In the genomic region with DNA sequence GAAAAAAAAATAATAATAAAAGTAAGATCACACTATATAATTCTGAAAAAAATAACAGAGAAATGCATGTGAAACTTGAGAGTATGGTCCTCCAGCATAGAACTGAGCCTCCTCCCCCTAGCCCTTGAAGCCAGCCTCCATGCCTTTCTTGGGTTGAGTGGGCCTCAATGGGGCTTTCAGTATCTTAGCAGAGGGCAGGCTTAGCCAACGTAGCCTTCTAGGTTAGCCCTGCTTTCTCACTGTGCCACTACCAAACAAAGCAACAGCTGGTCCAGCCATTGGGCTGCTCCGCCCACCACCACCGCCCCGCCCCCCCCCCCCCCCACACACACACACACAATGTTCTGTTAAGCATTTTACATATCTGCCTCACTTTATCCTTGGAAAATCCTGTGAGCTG, we compare ENCODE assay signal across 20 mouse cellular contexts. TPM values are rescaled to one million over a fixed set of nuclear protein-coding genes. Genes with fewer than 3 reads are reported as not detected.
A peak's percentile ranks its signal among the peaks of the same experiment; 100 is the strongest.
DNase-seq lines count a peak whose midpoint lies in the region; ATAC-seq lines count a peak whose summit lies in the region.
"Had no signal": no experiment of that assay in that cellular context is flagged by ENCODE, and none has a peak within 500 bp of the region (broad histone marks: within the 10 kb centered on the region; RNA-seq: fewer than 3 reads in every experiment).

No protein-coding gene starts in this region.

- no peak overlapping the region for H3K9ac ChIP-seq in hindbrain, embryonic 16.5 days (ENCODE audit: low read depth, low read length)
- no peak overlapping the region for H3K9ac ChIP-seq in hindbrain, embryonic 12.5 days
- H3K9ac ChIP-seq in embryonic facial prominence, embryonic 11.5 days (replicated peaks; ENCODE audit: low read length), result no peak overlapping the region
- H3K9ac ChIP-seq in midbrain, embryonic 12.5 days (replicated peaks), result no peak overlapping the region
- H3K9ac ChIP-seq: forebrain, embryonic 15.5 days; hindbrain, embryonic 13.5 days; liver, postnatal 0 days; neural tube, embryonic 13.5 days had no signal

- no peak overlapping the region for H3K4me2 ChIP-seq in hindbrain, embryonic 16.5 days (ENCODE audit: low read length)
- no peak overlapping the region for H3K4me2 ChIP-seq in hindbrain, embryonic 12.5 days (replicated peaks)
- H3K4me2 ChIP-seq in embryonic facial prominence, embryonic 11.5 days (ENCODE audit: low read depth, low read length), result no peak overlapping the region
- no peak overlapping the region for H3K4me2 ChIP-seq in midbrain, embryonic 12.5 days (replicated peaks)
- H3K4me2 ChIP-seq: forebrain, embryonic 15.5 days; hindbrain, embryonic 13.5 days; neural tube, embryonic 13.5 days had no signal

- H3K4me3 ChIP-seq in hindbrain, embryonic 16.5 days (ENCODE audit: low read length), result no peak overlapping the region
- no peak overlapping the region for H3K4me3 ChIP-seq in hindbrain, embryonic 12.5 days
- H3K4me3 ChIP-seq in embryonic facial prominence, embryonic 10.5 days, result no peak overlapping the region
- H3K4me3 ChIP-seq in embryonic facial prominence, embryonic 11.5 days (ENCODE audit: low read depth, low read length), result no peak overlapping the region
- no peak overlapping the region for H3K4me3 ChIP-seq in midbrain, embryonic 12.5 days
- H3K4me3 ChIP-seq: forebrain, embryonic 15.5 days; heart, embryonic 10.5 days; hindbrain, embryonic 13.5 days; neural tube, embryonic 13.5 days had no signal

- WGBS in hindbrain, embryonic 16.5 days, result 37% methylated on average over 4 of the region's 4 CpGs
- 23% methylated on average over 3 of the region's 4 CpGs for WGBS in hindbrain, embryonic 12.5 days
- WGBS in embryonic facial prominence, embryonic 10.5 days, result 60% methylated on average over 4 of the region's 4 CpGs
- 50% methylated on average over 4 of the region's 4 CpGs for WGBS in embryonic facial prominence, embryonic 11.5 days
- 17% methylated on average over 4 of the region's 4 CpGs for WGBS in midbrain, embryonic 12.5 days

- no peak for DNase-seq in embryonic facial prominence, embryonic 10.5 days (ENCODE audit: low spot score)
- DNase-seq in embryonic facial prominence, embryonic 11.5 days (ENCODE audit: low spot score), result no peak
- no peak for DNase-seq in thymus, postnatal 25 days
- DNase-seq in cerebellum, adult 18-20 months, result no peak
- DNase-seq: adrenal gland, adult 8-10 months; cerebellum, adult 9-10 months; liver, postnatal 0 days; lung, postnatal 10 days; right cerebral cortex, postnatal 4 days; thymus, adult 2 months had no signal

- H3K36me3 ChIP-seq in hindbrain, embryonic 16.5 days (ENCODE audit: control insufficient read depth, insufficient read depth, low read length), result no peaks in the 10 kb centered on the region
- H3K36me3 ChIP-seq in hindbrain, embryonic 12.5 days, result no peaks in the 10 kb centered on the region
- no peaks in the 10 kb centered on the region for H3K36me3 ChIP-seq in embryonic facial prominence, embryonic 10.5 days (replicated peaks)
- H3K36me3 ChIP-seq in embryonic facial prominence, embryonic 11.5 days (replicated peaks; ENCODE audit: control insufficient read depth, insufficient read depth, low read depth, low read length), result no peaks in the 10 kb centered on the region
- no peaks in the 10 kb centered on the region for H3K36me3 ChIP-seq in midbrain, embryonic 12.5 days
- H3K36me3 ChIP-seq: forebrain, embryonic 15.5 days; heart, embryonic 10.5 days; hindbrain, embryonic 13.5 days; neural tube, embryonic 13.5 days had no signal

- H3K4me1 ChIP-seq in hindbrain, embryonic 16.5 days (ENCODE audit: control insufficient read depth, insufficient read depth, low read depth, low read length), result no peaks in the 10 kb centered on the region
- H3K4me1 ChIP-seq in hindbrain, embryonic 12.5 days, result peaks cover 9% of the 10 kb centered on the region; the same call in 1 of the 2 replicates
- peaks cover 33% of the 10 kb centered on the region for H3K4me1 ChIP-seq in embryonic facial prominence, embryonic 10.5 days
- 0 out of 2 replicates have a peak, but pooled peaks cover 4% of the 10 kb centered on the region for H3K4me1 ChIP-seq in embryonic facial prominence, embryonic 11.5 days (ENCODE audit: control insufficient read depth, insufficient read depth, low read length)
- H3K4me1 ChIP-seq in midbrain, embryonic 12.5 days, result peaks cover 19% of the 10 kb centered on the region

- ATAC-seq in hindbrain, embryonic 16.5 days, result peak; percentile 56; the same call in 1 of the 2 replicates
- no peak for ATAC-seq in hindbrain, embryonic 12.5 days (ENCODE audit: low FRiP score)
- ATAC-seq in embryonic facial prominence, embryonic 11.5 days (replicated peaks; ENCODE audit: insufficient number of reproducible peaks, low FRiP score, low TSS enrichment, low read depth), result 0 out of 2 replicates have a peak, but pooled peaks have one; percentile 57
- ATAC-seq in midbrain, embryonic 12.5 days (ENCODE audit: low FRiP score, low read depth), result peak; percentile 67
- ATAC-seq: forebrain, embryonic 15.5 days; intestine, embryonic 16.5 days; liver, postnatal 0 days had no signal

- no peaks in the 10 kb centered on the region for H3K27me3 ChIP-seq in hindbrain, embryonic 16.5 days (replicated peaks; ENCODE audit: control insufficient read depth, insufficient read depth, low read length)
- no peaks in the 10 kb centered on the region for H3K27me3 ChIP-seq in hindbrain, embryonic 12.5 days
- H3K27me3 ChIP-seq in embryonic facial prominence, embryonic 10.5 days (replicated peaks; ENCODE audit: low read depth, poor library complexity, severe bottlenecking), result no peaks in the 10 kb centered on the region
- no peaks in the 10 kb centered on the region for H3K27me3 ChIP-seq in embryonic facial prominence, embryonic 11.5 days (ENCODE audit: control insufficient read depth, insufficient read depth, low read length)
- H3K27me3 ChIP-seq in midbrain, embryonic 12.5 days, result peaks cover 8% of the 10 kb centered on the region; the same call in 1 of the 2 replicates
- H3K27me3 ChIP-seq: forebrain, embryonic 15.5 days; hindbrain, embryonic 13.5 days; neural tube, embryonic 13.5 days had no signal

- no peaks in the 10 kb centered on the region; the same call in 1 of the 2 replicates for H3K9me3 ChIP-seq in hindbrain, embryonic 16.5 days (ENCODE audit: control insufficient read depth, low read length)
- H3K9me3 ChIP-seq in hindbrain, embryonic 12.5 days (replicated peaks), result 0 out of 2 replicates have a peak, but pooled peaks cover 4% of the 10 kb centered on the region
- no peaks in the 10 kb centered on the region; the same call in 1 of the 2 replicates for H3K9me3 ChIP-seq in embryonic facial prominence, embryonic 10.5 days
- no peaks in the 10 kb centered on the region for H3K9me3 ChIP-seq in embryonic facial prominence, embryonic 11.5 days (replicated peaks; ENCODE audit: control insufficient read depth, low read length)
- H3K9me3 ChIP-seq in midbrain, embryonic 12.5 days, result peaks cover 8% of the 10 kb centered on the region; the same call in 1 of the 2 replicates
- H3K9me3 ChIP-seq: forebrain, embryonic 15.5 days; heart, embryonic 10.5 days had no signal

- H3K27ac ChIP-seq in hindbrain, embryonic 16.5 days (ENCODE audit: low read depth, low read length), result no peak overlapping the region
- no peak overlapping the region for H3K27ac ChIP-seq in hindbrain, embryonic 12.5 days
- H3K27ac ChIP-seq in embryonic facial prominence, embryonic 10.5 days (replicated peaks), result peak overlapping the region; percentile 53; the same call in 1 of the 2 replicates
- H3K27ac ChIP-seq in embryonic facial prominence, embryonic 11.5 days (replicated peaks; ENCODE audit: low read depth, low read length), result no peak overlapping the region
- H3K27ac ChIP-seq in midbrain, embryonic 12.5 days (replicated peaks), result no peak overlapping the region
- H3K27ac ChIP-seq: forebrain, embryonic 15.5 days; heart, embryonic 10.5 days; hindbrain, embryonic 13.5 days; kidney, postnatal 0 days; neural tube, embryonic 13.5 days had no signal

RNA-seq across cellular contexts. Expression of a gene that starts 56.1 kb away (rescaled TPM):
- 3.4 and 3.8 TPM in 2 replicates for polyA plus RNA-seq in hindbrain, embryonic 16.5 days (2015; fragmentation: Nextera tagmentation; extraction: Ambion mirVana)
- polyA plus RNA-seq in hindbrain, embryonic 12.5 days (2016; fragmentation: Nextera tagmentation; extraction: Ambion mirVana), result 1.3 and 1.6 TPM in 2 replicates
- polyA plus RNA-seq in embryonic facial prominence, embryonic 10.5 days (2016; fragmentation: Nextera tagmentation; extraction: Ambion mirVana), result 1.3 and 1.5 TPM in 2 replicates
- 1.1 and 1.5 TPM in 2 replicates for polyA plus RNA-seq in embryonic facial prominence, embryonic 11.5 days (2014; fragmentation: Nextera tagmentation; extraction: Ambion mirVana)
- polyA plus RNA-seq in midbrain, embryonic 12.5 days (2016; fragmentation: Nextera tagmentation; extraction: Ambion mirVana), result 1.5 and 1.8 TPM in 2 replicates
- polyA plus RNA-seq: liver, adult 2 months had no signal
